Mouse (Mus musculus): ENCODE results near the gene Unc45b.

DNA sequence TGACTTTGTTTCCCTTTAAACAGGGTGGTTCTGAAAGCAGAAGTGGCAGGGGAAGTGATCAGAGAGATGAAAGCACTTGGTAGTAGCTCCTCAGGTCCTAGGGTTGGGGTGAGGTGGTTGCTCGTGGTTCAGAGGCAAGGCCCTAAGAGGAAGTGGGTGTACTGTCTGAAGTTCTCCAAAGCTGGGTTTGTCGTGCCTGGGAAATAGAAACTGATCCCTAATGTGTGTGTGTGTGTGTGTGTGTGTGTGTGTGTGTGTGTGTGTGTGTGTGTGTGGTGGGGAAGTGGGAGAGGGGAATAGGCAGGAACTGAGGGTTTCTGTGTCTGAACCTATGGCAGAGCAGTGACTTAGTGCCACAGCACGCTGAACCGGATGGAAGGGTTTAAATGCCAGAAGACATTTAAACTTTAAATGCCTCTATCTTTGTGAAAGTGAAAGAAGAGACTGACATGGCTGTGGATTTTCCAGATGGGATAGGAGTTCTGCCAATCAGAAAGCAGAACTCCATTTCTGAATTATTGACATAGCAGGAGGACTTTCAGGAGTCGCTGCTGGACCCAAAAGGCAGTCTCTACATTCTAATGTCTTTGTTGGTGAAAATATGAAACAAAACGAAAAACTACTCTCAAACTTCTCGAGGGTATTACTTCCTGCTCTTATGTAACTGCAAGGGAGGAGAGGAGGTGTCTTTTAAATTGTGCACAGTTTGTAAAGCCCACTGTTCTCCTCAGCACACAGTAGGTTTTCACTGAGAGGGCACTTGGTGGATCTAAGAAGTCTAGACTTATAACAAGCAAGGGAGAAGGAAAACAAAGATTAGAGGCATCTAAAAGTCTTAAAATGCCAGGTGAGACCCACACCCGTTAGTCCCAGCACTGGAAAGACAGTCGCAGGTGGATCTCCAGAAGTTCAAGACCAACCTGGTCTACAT is 42.5 kb downstream of the Unc45b start:
- no peak for TF ChIP-seq CTCF (IDR thresholded peaks at IDR 0.05; ENCODE audit: low read depth, low read length)
- TF ChIP-seq POLR2A (IDR thresholded peaks at IDR 0.05; ENCODE audit: borderline replicate concordance, low read depth, low read length): no peak

Data from bone marrow macrophage, adult 2 months (primary cell).